Mouse (Mus musculus) hindbrain, embryonic 14.5 days (tissue): ENCODE data around the gene 1700012A03Rik. TPM values are rescaled to one million over a fixed set of nuclear protein-coding genes. Genes with fewer than 3 reads are reported as not detected.

ENCODE experiments used
- ATAC-seq: fragments of 200-750 bp; cut with Nextera tagmentation; 2 replicates; pipeline ENCODE4 v1.8.0; 2017; ENCODE audit warnings: moderate number of reproducible peaks, mild to moderate bottlenecking, moderate TSS enrichment, moderate library complexity; ENCODE audit not compliant: low FRiP score
- DNase-seq: peaks from one replicate; pipeline ENCODE4 v3.0.0-alpha.2; 2015; ENCODE audit warnings: low spot score
- H3K27ac ChIP-seq: fragments of 300-500 bp; sonication (generic); 2 replicates; pipeline ENCODE4 v1.5.1; 2014; ENCODE audit warnings: mild to moderate bottlenecking, moderate library complexity
- H3K27me3 ChIP-seq: fragments of 300-500 bp; sonication (generic); 2 replicates; pipeline ENCODE4 v1.6.1; 2014; ENCODE audit warnings: mild to moderate bottlenecking, low read length, mixed read lengths; ENCODE audit not compliant: control insufficient read depth, insufficient read depth
- H3K36me3 ChIP-seq: fragments of 300-500 bp; sonication (generic); replicated peaks from 2 replicates; pipeline ENCODE4 v1.6.1; 2014; ENCODE audit not compliant: control insufficient read depth, insufficient read depth
- H3K4me1 ChIP-seq: fragments of 300-500 bp; sonication (generic); replicated peaks from 2 replicates; pipeline ENCODE4 v1.6.1; 2014; ENCODE audit warnings: antibody characterized with exemption, low read length, mixed read lengths; ENCODE audit not compliant: control insufficient read depth, insufficient read depth
- H3K4me2 ChIP-seq: fragments of 300-500 bp; sonication (generic); replicated peaks from 2 replicates; pipeline ENCODE4 v1.6.1; 2014; ENCODE audit warnings: mild to moderate bottlenecking, moderate library complexity
- H3K4me3 ChIP-seq: fragments of 300-500 bp; sonication (generic); replicated peaks from 2 replicates; pipeline ENCODE4 v1.5.1; 2014; ENCODE audit warnings: mild to moderate bottlenecking, low read length
- H3K9ac ChIP-seq: fragments of 300-500 bp; sonication (generic); 2 replicates; pipeline ENCODE4 v1.6.1; 2014
- H3K9me3 ChIP-seq: fragments of 300-500 bp; sonication (generic); 2 replicates; pipeline ENCODE4 v1.6.1; 2016; ENCODE audit warnings: low read length; ENCODE audit not compliant: control insufficient read depth
- WGBS: fragments of 180-500 bp; shearing (Covaris S2); extraction: QIAGEN DNeasy Blood & Tissue Kit; methylation state at CpG from one replicate; pipeline ENCODE4 v1.1.7; 2014; 5-methylcytosine and 5-hydroxymethylcytosine counted together
- polyA plus RNA-seq: library from polyadenylated mRNA; unstranded; fragments of >200 nt; fragmentation: Nextera tagmentation; extraction: Ambion mirVana; gene quantifications from 2 replicates; pipeline ENCODE4 v1.2.1, GENCODE M21; 2014

The 1700012A03Rik gene
- polyA plus RNA-seq, 1 experiment from 2014 or later: not detected

- Histone ChIP-seq H3K9me3 (no peaks in the 10 kb centered on the region), H3K27me3 (no peaks in the 10 kb centered on the region), H3K4me3 (no peak overlapping the region), H3K4me2 (no peak overlapping the region), H3K9ac (no peak overlapping the region), H3K4me1 (no peaks in the 10 kb centered on the region), H3K36me3 (no peaks in the 10 kb centered on the region), H3K27ac (no peak overlapping the region)
- WGBS: 95% methylated on average over 1 of the region's 1 CpGs
- ATAC-seq (no peak), DNase-seq (no peak)
Observed at GRCm38 (mm10) chr6:32022537-32022869, 27.5 kb upstream of the 1700012A03Rik start.

DNA sequence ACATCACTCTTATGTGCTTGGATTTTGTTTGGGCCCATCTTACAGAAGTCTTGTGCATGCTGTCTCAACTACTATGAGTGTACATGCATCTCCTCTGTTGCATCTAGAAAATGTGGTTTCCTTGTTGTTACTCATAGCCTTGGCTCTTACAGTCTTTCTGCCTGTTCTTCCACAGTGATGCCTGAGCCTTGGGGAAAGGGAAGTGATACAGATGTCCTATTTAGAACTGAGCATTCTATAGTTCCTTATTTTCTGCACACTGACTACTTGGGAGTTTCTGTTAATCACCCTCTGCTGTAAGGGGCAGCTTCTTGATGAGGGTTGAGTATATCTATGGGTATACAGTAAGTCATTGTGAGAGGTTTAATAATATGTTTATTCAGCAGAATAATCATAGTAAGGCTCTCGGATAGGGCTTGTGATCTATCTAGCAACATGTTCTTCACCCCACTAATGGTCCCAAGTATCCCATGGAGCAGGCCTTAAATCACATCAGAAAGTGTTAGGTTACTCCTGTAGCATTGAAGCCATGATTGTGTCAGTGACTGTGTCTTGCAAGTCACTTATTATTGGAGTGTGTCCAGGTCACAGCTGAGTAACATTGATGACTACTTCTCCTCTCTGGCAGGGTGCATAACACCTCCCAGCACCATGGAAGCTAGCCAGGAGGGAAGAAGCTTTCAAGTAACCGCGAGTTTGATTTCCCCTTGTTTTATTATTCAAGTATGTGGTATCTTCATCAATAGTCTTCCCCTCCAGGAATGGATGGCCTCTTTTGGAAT lies 21.6 kb upstream of the 1700012A03Rik start:
- WGBS: 85% methylated on average over 3 of the region's 3 CpGs
- Histone ChIP-seq H3K9me3 (no peaks in the 10 kb centered on the region), H3K4me3 (no peak overlapping the region), H3K9ac (no peak overlapping the region), H3K4me1 (no peaks in the 10 kb centered on the region), H3K27ac (no peak overlapping the region), H3K27me3 (no peaks in the 10 kb centered on the region), H3K36me3 (no peaks in the 10 kb centered on the region), H3K4me2 (no peak overlapping the region)
- DNase-seq: no peak
- no peak for ATAC-seq

GRCm38 (mm10) chr6:32034226-32034625 lies 15.8 kb upstream of the 1700012A03Rik start:
- 89% methylated on average over 2 of the region's 2 CpGs for WGBS
- no peak for DNase-seq
- Histone ChIP-seq H3K9me3 (no peaks in the 10 kb centered on the region), H3K4me2 (no peak overlapping the region), H3K4me3 (no peak overlapping the region), H3K27me3 (no peaks in the 10 kb centered on the region), H3K9ac (no peak overlapping the region), H3K4me1 (no peaks in the 10 kb centered on the region), H3K36me3 (no peaks in the 10 kb centered on the region), H3K27ac (no peak overlapping the region)
- no peak for ATAC-seq

DNA sequence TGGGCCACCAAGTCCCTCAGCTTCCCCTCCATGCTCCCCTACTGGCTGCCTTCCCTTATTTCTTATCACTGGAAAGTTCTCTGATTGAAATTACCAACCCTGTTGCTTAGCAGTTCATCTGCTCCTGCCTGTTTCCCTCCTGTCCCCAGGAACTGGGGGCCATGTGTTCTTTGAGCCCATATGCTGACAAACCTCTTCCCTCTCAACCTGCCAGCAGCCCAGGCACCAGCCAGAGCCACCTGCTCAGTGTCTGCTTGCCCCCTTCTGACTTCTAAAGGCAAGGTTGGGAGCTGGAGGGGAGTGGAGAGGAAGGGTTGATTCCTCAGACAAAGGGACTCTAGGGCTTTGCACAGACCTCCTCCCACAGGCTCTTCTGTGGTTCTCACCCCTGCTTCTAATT lies 4.7 kb upstream of the 1700012A03Rik start:
- ATAC-seq (no peak), DNase-seq (no peak)
- Histone ChIP-seq H3K27ac (no peak overlapping the region), H3K4me3 (no peak overlapping the region), H3K9me3 (no peaks in the 10 kb centered on the region), H3K4me1 (no peaks in the 10 kb centered on the region), H3K27me3 (no peaks in the 10 kb centered on the region), H3K9ac (no peak overlapping the region), H3K4me2 (no peak overlapping the region), H3K36me3 (no peaks in the 10 kb centered on the region)

- Histone ChIP-seq H3K27ac (no peak overlapping the region), H3K4me2 (no peak overlapping the region), H3K9me3 (no peaks in the 10 kb centered on the region), H3K4me1 (no peaks in the 10 kb centered on the region), H3K9ac (no peak overlapping the region), H3K4me3 (no peak overlapping the region), H3K27me3 (no peaks in the 10 kb centered on the region), H3K36me3 (no peaks in the 10 kb centered on the region)
- WGBS: 72% methylated on average over 4 of the region's 4 CpGs
- no peak for DNase-seq
- ATAC-seq: no peak
Observed at GRCm38 (mm10) chr6:32049256-32049950, 643 bp upstream of the 1700012A03Rik start.

DNA sequence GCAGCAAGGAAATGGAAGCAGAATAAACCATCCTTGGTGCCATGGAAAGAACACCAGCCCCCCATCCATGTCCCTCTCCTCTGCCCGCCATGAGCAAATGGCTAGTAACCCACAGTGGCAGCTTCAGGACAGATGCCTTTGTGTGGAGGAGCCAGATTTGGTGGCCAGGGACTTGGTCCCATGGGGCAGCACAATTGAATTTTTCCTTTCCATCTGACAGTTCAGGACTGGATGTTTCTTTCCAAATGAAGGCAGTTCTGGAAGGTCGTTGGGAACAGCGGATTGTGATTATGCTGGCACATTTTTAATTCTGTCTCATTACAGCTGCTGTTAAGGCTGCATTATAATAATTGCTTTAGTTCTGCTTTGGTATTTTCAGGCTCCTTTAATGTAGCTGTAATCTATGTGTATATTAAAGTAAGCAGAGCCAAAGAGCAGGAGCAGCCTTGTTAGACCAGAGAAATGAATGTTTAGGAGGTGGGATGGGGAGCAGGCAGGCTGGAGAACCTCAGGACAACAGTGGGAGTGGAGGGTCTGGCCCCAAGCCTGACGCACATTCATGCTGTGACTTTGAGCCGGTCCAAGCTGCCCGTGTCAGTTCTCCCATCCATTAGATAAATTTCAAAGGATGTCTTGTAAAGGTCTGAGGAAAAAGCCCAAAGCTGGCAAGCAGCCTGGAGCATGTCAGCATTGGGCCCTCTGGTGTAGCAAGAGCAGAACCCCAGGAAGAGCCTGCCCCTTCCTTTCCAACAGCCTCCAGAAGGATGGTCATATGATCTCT lies 2.3 kb downstream of the 1700012A03Rik start:
- H3K36me3 ChIP-seq: no peaks in the 10 kb centered on the region
- no peak overlapping the region; the same call in 1 of the 2 replicates for H3K27ac ChIP-seq
- no peaks in the 10 kb centered on the region; the same call in 1 of the 2 replicates for H3K4me1 ChIP-seq
- H3K27me3 ChIP-seq: no peaks in the 10 kb centered on the region
- no peak overlapping the region for H3K4me2 ChIP-seq
- 55% methylated on average over 6 of the region's 6 CpGs for WGBS
- no peak for DNase-seq
- H3K9ac ChIP-seq: no peak overlapping the region
- no peaks in the 10 kb centered on the region for H3K9me3 ChIP-seq
- ATAC-seq: no peak
- no peak overlapping the region for H3K4me3 ChIP-seq

GRCm38 (mm10) chr6:32056525-32056924 lies 6.5 kb downstream of the 1700012A03Rik start:
- H3K9me3 ChIP-seq: no peaks in the 10 kb centered on the region
- no peak overlapping the region for H3K9ac ChIP-seq
- H3K36me3 ChIP-seq: no peaks in the 10 kb centered on the region
- DNase-seq (no peak), ATAC-seq (no peak)
- H3K27ac ChIP-seq: no peak overlapping the region
- 18% methylated on average over 2 of the region's 2 CpGs for WGBS
- H3K4me2 ChIP-seq: no peak overlapping the region
- no peaks in the 10 kb centered on the region for H3K27me3 ChIP-seq
- no peak overlapping the region for H3K4me3 ChIP-seq
- H3K4me1 ChIP-seq: no peaks in the 10 kb centered on the region; the same call in 1 of the 2 replicates

DNA sequence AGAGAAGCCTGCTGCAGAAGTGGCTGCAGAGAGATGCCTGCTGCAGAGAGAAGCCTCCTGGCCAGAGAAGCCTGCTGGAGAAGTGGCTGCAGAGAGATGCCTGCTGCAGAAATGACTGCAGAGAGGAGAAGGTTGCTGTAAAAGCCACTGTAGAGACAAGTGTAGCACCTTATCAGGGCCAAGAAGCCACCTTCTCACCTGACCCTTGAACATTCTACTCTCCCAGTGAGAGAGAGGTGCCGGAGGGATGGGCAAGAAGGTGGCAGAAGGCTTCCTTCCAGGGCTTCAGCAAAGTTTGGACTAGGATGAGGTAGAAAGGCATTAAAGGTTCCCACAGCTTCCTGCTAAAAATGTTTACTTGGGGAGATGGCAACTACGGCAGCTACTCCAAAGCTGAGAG lies 8.5 kb downstream of the 1700012A03Rik start:
- Histone ChIP-seq H3K4me2 (no peak overlapping the region), H3K9me3 (no peaks in the 10 kb centered on the region), H3K27ac (no peak overlapping the region), H3K27me3 (no peaks in the 10 kb centered on the region), H3K9ac (no peak overlapping the region), H3K4me1 (no peaks in the 10 kb centered on the region; the same call in 1 of the 2 replicates), H3K36me3 (no peaks in the 10 kb centered on the region), H3K4me3 (no peak overlapping the region)
- 95% methylated on average over 2 of the region's 2 CpGs for WGBS
- DNase-seq (no peak), ATAC-seq (no peak)

- no peak for ATAC-seq
- H3K36me3 ChIP-seq: no peaks in the 10 kb centered on the region
- no peaks in the 10 kb centered on the region; the same call in 1 of the 2 replicates for H3K4me1 ChIP-seq
- no peak overlapping the region for H3K4me3 ChIP-seq
- 92% methylated on average over 2 of the region's 2 CpGs for WGBS
- no peak overlapping the region for H3K9ac ChIP-seq
- H3K27ac ChIP-seq: no peak overlapping the region
- no peak for DNase-seq
- H3K4me2 ChIP-seq: no peak overlapping the region
- no peaks in the 10 kb centered on the region for H3K9me3 ChIP-seq
- H3K27me3 ChIP-seq: no peaks in the 10 kb centered on the region
Observed at GRCm38 (mm10) chr6:32060641-32061040, 10.6 kb downstream of the 1700012A03Rik start.
